Mouse (Mus musculus): ENCODE data around the gene Sh3d19. TPM values are rescaled to one million over a fixed set of nuclear protein-coding genes. Genes with fewer than 3 reads are reported as not detected.

The Sh3d19 gene
- polyA plus RNA-seq (2015; fragmentation: Nextera tagmentation; extraction: Ambion mirVana): 11.1 and 16.1 TPM in 2 replicates

DNA sequence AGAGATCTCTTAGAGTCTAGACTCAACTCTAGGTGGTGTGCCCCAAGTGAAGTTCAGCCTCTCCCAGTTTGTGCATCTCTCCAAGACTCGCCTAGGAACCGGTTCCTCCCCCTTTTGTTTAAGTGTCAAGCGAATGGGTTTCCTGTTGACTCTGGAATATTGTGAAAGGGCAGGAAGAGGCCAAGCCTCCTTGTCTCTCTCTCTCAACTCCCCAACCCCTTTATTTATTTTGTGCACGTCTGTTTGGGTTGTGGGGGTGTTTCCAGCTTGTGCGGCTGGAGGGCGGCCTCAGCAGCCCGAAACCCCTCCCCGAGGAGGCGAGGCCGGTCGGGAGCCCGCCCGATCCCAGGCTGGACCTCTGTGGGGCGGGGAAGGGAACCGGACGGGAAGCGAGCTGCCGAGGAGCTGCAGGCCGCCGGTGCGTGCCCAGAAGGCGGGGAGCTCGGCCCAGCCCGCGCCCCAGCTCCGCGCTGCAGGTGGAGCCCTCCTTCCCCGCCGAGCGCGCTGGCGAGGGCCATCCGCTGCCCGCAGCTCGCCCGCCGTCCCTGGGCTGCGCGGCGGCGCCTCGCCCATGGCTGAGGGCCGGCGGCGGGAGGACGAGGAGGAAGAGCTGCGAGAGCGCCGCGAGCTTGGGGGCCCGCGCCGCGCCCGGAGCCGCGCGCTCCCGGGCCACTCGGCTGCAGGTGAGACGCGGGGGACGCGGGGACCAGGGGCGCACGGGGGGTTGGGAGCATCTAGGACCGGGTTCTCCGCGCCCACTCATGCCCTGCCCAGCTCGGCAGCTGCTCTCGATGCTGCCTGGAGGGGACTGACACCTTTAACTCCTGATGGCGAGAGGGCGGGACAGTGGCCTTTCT lies at the start of gene Sh3d19:
Sh3d19 (plus strand) TSS at position 368 of the 857 bp plus-strand sequence.
- peak within 1 kb of the TSS; percentile 95 for H3K4me3 ChIP-seq
- H3K4me2 ChIP-seq: peak within 1 kb of the TSS; percentile 93
- WGBS: 1% methylated on average over 61 of the region's 73 CpGs
- H3K4me1 ChIP-seq (replicated peaks): peaks cover 15% of the 10 kb centered on the region
- peak; percentile 94 for ATAC-seq (replicated peaks; ENCODE audit: insufficient number of reproducible peaks, insufficient read depth, low FRiP score, low read depth)
- H3K27ac ChIP-seq: peak within 1 kb of the TSS; percentile 73
- H3K36me3 ChIP-seq: no peaks in the 10 kb centered on the region
- no peaks in the 10 kb centered on the region for H3K9me3 ChIP-seq (replicated peaks)
- no peaks in the 10 kb centered on the region for H3K27me3 ChIP-seq
- H3K9ac ChIP-seq: peak within 1 kb of the TSS; percentile 90

DNA sequence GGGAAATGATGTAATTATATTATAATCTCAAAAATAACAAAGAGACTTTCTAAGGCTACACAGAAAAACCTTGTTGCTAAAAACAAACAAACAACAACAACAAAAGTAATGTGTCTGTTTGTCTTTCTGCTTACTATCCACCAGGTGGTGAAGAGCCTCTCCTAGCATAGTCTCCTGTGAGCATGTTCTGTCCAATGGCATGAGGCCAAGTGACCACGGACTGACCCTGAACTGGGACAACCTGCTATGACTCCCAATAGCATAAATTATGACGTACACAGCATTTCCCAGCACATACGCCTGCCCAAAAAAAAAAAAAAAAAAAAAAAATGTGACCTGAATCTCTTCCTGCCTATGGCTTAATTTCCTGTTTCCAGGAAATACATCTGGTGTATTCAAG lies 48.6 kb upstream of the Sh3d19 start:
- Histone ChIP-seq H3K4me1 (replicated peaks) (0 out of 2 replicates have a peak, but pooled peaks cover 2% of the 10 kb centered on the region), H3K4me3 (no peak overlapping the region), H3K36me3 (no peaks in the 10 kb centered on the region), H3K9ac (no peak overlapping the region), H3K4me2 (no peak overlapping the region), H3K9me3 (replicated peaks) (no peaks in the 10 kb centered on the region), H3K27ac (no peak overlapping the region), H3K27me3 (no peaks in the 10 kb centered on the region)
- 70% methylated on average over 3 of the region's 3 CpGs for WGBS
- no peak for ATAC-seq (replicated peaks; ENCODE audit: insufficient number of reproducible peaks, insufficient read depth, low FRiP score, low read depth)

DNA sequence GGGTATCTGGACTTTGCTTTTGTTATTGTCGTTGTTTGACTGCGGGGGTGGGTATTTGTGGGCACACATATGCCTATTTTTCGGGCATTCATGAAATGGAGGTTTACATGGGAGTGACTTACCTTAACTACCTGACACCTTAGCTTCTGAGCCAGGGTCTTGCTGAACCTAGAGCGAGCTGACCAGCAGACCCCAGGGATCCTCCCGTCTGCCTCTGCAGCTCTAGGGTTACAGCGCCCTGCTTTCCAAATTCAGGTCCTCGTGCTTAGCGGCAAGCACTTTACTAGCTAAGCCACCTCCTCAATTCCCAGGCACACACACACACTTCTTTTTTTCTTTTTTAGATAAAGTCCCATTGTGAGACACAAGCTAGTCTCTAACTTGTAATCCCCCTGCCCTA lies 47.6 kb upstream of the Sh3d19 start:
- no peak overlapping the region for H3K27ac ChIP-seq
- ATAC-seq (replicated peaks; ENCODE audit: insufficient number of reproducible peaks, insufficient read depth, low FRiP score, low read depth): no peak
- no peak overlapping the region for H3K9ac ChIP-seq
- no peaks in the 10 kb centered on the region for H3K9me3 ChIP-seq (replicated peaks)
- H3K36me3 ChIP-seq: no peaks in the 10 kb centered on the region
- no peaks in the 10 kb centered on the region for H3K27me3 ChIP-seq
- WGBS: 81% methylated on average over 8 of the region's 8 CpGs
- H3K4me2 ChIP-seq: no peak overlapping the region
- no peak overlapping the region for H3K4me3 ChIP-seq
- H3K4me1 ChIP-seq (replicated peaks): 0 out of 2 replicates have a peak, but pooled peaks cover 4% of the 10 kb centered on the region

DNA sequence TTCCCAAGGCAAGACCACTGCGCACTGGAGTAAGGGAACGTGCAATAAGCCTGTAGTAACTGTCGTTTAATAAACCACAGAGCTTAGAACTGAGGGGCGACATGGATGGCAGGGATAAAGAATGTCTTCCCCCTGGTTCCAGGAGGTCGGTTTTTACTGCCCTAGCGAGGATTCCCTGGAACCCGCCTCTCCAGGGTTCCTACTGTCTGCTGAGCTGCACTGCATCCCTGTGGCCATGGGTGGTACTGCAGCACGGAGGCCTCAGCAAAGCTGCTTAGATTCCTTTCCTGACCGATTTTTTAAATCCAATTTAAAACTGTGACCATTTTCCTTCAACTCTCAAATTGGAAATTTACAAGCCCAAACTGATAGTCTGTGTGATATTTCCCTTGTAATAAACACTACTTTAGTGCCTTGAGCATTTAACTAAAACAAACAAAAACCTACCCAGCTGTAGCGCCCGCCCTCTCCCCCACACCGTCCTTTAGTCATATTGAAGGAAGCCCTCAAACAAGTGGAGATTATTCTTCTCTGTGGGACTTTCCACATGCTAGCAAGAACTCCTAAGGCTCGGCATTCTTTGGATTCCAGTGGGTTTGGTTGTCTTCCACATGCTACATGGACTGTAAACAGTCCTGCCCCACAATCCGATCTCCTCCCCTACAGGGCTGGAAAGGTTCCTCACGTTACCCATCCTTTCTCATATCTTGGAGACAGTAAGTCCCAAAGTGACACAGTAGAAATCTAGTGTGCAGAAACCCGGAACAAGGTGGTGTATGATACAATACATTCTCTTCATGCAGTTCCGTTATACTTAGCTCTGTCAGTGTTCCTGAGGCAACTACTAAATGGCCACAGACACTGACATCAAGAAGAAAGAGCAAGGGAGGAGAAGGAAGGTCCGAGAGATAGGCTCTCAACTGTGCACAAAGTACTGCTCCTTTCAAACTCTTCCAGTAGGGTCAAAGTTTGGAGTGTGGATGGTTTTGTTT lies 46.7 kb upstream of the Sh3d19 start:
- WGBS: 41% methylated on average over 18 of the region's 18 CpGs
- Histone ChIP-seq H3K4me2 (no peak overlapping the region), H3K4me1 (replicated peaks) (0 out of 2 replicates have a peak, but pooled peaks cover 4% of the 10 kb centered on the region), H3K27ac (no peak overlapping the region), H3K9ac (peak overlapping the region; percentile 33; the same call in 1 of the 2 replicates), H3K36me3 (no peaks in the 10 kb centered on the region), H3K4me3 (no peak overlapping the region), H3K9me3 (replicated peaks) (no peaks in the 10 kb centered on the region), H3K27me3 (no peaks in the 10 kb centered on the region)
- ATAC-seq (replicated peaks; ENCODE audit: insufficient number of reproducible peaks, insufficient read depth, low FRiP score, low read depth): no peak

DNA sequence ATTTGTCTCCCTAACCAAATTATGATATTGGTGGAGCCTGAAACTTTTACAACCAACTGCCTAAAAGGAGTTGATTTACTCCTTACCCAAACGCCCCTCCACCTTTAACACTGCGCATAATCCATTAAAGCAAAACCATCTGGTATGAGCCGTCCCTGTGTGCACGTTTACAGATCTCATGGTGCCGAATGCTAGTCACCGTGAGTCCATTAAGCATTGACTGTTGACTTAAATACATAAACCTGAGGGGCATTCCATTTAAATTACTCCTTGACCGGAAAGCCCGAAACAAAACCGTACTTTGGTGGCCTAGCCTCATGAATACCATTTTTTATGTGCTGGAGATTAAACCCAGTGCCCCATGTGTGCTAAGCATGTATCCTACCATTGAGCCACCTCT lies 43.6 kb upstream of the Sh3d19 start:
- no peak for ATAC-seq (replicated peaks; ENCODE audit: insufficient number of reproducible peaks, insufficient read depth, low FRiP score, low read depth)
- no peaks in the 10 kb centered on the region for H3K27me3 ChIP-seq
- H3K4me2 ChIP-seq: no peak overlapping the region
- no peak overlapping the region for H3K27ac ChIP-seq
- 83% methylated on average over 9 of the region's 9 CpGs for WGBS
- 0 out of 2 replicates have a peak, but pooled peaks cover 4% of the 10 kb centered on the region for H3K4me1 ChIP-seq (replicated peaks)
- H3K4me3 ChIP-seq: no peak overlapping the region
- no peaks in the 10 kb centered on the region for H3K9me3 ChIP-seq (replicated peaks)
- H3K9ac ChIP-seq: no peak overlapping the region
- no peaks in the 10 kb centered on the region for H3K36me3 ChIP-seq

DNA sequence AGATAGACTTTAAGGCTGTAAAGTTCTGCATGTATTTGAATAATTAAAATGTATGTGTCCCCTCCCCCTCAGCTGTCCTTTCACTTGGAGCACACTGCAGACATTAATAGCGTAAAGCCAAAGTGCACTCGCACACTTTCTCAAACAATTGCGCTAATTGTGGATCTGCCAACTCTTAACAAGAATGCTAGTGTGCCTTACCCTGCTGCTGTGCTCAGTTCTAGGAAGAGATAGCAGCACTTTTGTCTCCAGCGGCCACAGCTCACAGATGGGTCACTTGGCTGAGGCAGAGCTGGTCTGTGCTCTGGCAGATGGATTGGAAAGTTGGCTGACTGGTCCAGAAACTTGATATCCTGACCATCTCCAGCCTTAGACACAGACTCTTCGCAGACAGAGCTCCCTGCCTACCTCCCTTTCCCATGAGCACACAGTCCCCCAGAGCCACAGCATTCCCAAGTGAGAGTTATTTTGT lies 42.7 kb upstream of the Sh3d19 start:
- ATAC-seq (replicated peaks; ENCODE audit: insufficient number of reproducible peaks, insufficient read depth, low FRiP score, low read depth): no peak; the same call in 1 of the 2 replicates
- 55% methylated on average over 5 of the region's 5 CpGs for WGBS
- Histone ChIP-seq H3K9me3 (replicated peaks) (no peaks in the 10 kb centered on the region), H3K9ac (no peak overlapping the region), H3K4me1 (replicated peaks) (0 out of 2 replicates have a peak, but pooled peaks cover 4% of the 10 kb centered on the region), H3K27ac (0 out of 2 replicates have a peak overlapping the region, but pooled peaks have one; percentile 2), H3K36me3 (no peaks in the 10 kb centered on the region), H3K27me3 (no peaks in the 10 kb centered on the region), H3K4me3 (no peak overlapping the region), H3K4me2 (no peak overlapping the region)

DNA sequence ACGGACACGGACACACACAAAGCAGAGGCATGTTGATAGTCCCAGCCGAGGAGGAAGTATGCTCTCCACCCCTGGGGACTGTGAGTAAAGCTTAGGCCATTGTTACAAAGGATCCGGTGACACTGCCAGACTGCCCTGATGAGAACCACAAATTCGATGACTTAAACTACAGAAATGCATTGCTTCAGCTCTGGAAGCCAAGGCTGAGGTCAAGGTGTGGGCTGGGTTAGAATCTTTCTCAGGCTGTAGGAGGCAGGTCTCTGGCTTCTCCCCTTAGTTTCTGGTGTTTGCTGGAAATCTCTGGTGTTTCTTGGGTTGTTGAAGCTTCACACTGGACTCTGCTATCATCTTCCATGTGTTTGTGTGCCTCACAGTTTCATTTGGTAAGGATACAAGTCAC lies 41.2 kb upstream of the Sh3d19 start:
- Histone ChIP-seq H3K9me3 (replicated peaks) (no peaks in the 10 kb centered on the region), H3K4me1 (replicated peaks) (0 out of 2 replicates have a peak, but pooled peaks cover 2% of the 10 kb centered on the region), H3K4me3 (no peak overlapping the region), H3K9ac (no peak overlapping the region), H3K27me3 (no peaks in the 10 kb centered on the region), H3K27ac (no peak overlapping the region), H3K4me2 (no peak overlapping the region), H3K36me3 (no peaks in the 10 kb centered on the region)
- 71% methylated on average over 5 of the region's 5 CpGs for WGBS
- ATAC-seq (replicated peaks; ENCODE audit: insufficient number of reproducible peaks, insufficient read depth, low FRiP score, low read depth): no peak

DNA sequence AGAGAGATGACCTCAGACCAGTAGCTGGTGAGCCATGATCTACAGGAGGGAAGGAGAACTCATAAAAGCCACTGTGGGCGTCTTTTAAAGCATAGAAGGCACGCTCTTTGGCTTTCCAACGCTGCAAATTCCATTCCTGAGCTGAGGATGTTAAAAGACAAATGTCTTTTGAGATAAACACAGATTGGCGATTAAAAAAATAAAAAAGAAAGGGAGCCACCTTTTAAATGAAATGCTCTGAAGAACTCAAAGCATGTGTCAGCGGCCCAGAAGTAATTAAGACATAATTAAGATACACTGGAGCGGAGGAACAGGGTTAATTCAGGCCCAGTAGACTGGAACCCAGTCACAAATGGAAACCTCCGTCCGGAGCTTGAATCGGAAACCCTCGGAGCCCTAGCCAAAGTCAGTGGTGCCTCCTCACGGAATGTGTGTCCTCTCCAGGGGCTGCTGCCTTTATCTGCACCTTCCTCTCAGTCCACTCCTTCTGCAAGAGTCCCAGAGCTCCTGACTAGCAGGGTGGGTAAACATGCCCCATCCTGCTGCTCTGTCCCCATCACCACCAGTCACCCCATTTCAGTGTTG lies 40.1 kb upstream of the Sh3d19 start:
- Histone ChIP-seq H3K9me3 (replicated peaks) (no peaks in the 10 kb centered on the region), H3K9ac (no peak overlapping the region), H3K27ac (no peak overlapping the region), H3K4me3 (no peak overlapping the region), H3K36me3 (no peaks in the 10 kb centered on the region), H3K4me1 (replicated peaks) (0 out of 2 replicates have a peak, but pooled peaks cover 2% of the 10 kb centered on the region), H3K4me2 (no peak overlapping the region), H3K27me3 (no peaks in the 10 kb centered on the region)
- no peak for ATAC-seq (replicated peaks; ENCODE audit: insufficient number of reproducible peaks, insufficient read depth, low FRiP score, low read depth)
- WGBS: 68% methylated on average over 11 of the region's 11 CpGs

DNA sequence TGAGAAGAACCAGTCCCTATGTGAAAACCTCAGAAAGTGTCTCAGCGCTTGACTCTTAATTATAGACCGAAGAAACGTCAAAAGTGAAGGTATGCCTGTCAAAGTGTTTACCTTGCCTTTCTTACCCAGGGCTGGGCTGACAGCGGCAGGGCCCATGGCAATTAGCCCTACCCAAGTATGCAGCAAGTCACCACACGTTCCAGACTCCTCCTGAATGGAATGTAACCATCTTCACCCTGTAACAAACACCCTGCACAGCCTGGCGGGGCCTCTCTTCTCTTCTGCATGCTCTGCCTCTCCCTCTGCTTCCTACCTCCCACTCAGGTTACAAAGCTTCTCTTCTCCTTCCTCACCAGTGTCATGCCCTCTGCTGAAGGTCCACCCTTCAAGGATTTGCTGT lies 39.0 kb upstream of the Sh3d19 start:
- ATAC-seq (replicated peaks; ENCODE audit: insufficient number of reproducible peaks, insufficient read depth, low FRiP score, low read depth): no peak
- no peaks in the 10 kb centered on the region for H3K9me3 ChIP-seq (replicated peaks)
- H3K4me2 ChIP-seq: no peak overlapping the region
- H3K27ac ChIP-seq: no peak overlapping the region
- H3K36me3 ChIP-seq: no peaks in the 10 kb centered on the region
- 0 out of 2 replicates have a peak, but pooled peaks cover 2% of the 10 kb centered on the region for H3K4me1 ChIP-seq (replicated peaks)
- no peak overlapping the region for H3K9ac ChIP-seq
- H3K27me3 ChIP-seq: no peaks in the 10 kb centered on the region
- no peak overlapping the region for H3K4me3 ChIP-seq
- 69% methylated on average over 6 of the region's 6 CpGs for whole genome bisulfite sequencing

DNA sequence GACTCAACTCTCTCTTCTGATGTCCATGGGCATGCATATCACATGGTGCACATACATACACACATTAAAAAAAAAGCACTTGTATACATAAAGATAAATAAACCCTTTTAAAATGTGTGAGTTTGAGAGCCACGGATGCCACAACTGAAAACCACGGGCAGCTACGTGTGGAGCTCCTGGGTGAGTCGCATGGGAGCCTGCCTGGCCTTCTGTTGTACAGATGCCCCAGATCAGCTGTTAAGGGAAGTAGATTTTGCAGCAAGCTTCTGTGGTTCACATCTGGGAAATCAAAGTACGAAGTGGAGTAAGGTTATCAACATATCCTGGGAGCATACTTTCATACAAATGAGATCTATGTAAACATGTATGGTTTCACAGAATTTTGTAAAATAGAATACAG lies 37.3 kb upstream of the Sh3d19 start:
- WGBS: 81% methylated on average over 5 of the region's 5 CpGs
- Histone ChIP-seq H3K4me1 (replicated peaks) (no peaks in the 10 kb centered on the region), H3K27me3 (no peaks in the 10 kb centered on the region), H3K4me3 (no peak overlapping the region), H3K9me3 (replicated peaks) (no peaks in the 10 kb centered on the region), H3K4me2 (no peak overlapping the region), H3K27ac (no peak overlapping the region), H3K36me3 (no peaks in the 10 kb centered on the region), H3K9ac (no peak overlapping the region)
- ATAC-seq (replicated peaks; ENCODE audit: insufficient number of reproducible peaks, insufficient read depth, low FRiP score, low read depth): no peak

DNA sequence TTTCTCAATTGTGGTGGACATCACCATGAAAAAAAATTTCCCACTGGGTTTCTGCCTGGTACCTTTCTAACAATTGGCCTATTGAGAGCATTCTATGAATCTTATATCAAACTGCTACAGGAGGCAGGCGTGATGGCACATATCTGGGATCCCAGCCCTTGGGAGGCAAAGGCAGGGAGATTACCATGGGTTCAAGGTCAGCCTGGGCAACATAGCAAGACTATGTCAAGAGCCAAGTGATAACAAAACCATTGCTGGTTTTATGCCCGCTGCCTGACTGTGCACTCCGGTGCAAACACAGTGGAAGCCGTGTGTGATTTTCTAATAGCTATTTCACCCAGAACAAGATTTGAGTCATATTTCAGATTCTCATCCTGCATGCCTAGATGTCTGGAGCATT lies 20.0 kb upstream of the Sh3d19 start:
- no peaks in the 10 kb centered on the region for H3K27me3 ChIP-seq

More for the DNA sequence above, 20.0 kb upstream of the Sh3d19 start:
- H3K27ac ChIP-seq: no peak overlapping the region
- H3K4me3 ChIP-seq: no peak overlapping the region
- 71% methylated on average over 4 of the region's 4 CpGs for WGBS
- no peak for ATAC-seq (replicated peaks; ENCODE audit: insufficient number of reproducible peaks, insufficient read depth, low FRiP score, low read depth)
- no peaks in the 10 kb centered on the region for H3K36me3 ChIP-seq
- H3K9me3 ChIP-seq (replicated peaks): no peaks in the 10 kb centered on the region
- H3K9ac ChIP-seq: no peak overlapping the region
- H3K4me1 ChIP-seq (replicated peaks): no peaks in the 10 kb centered on the region
- H3K4me2 ChIP-seq: no peak overlapping the region

Measured in heart, embryonic 15.5 days (tissue).